Mouse (Mus musculus) gonadal fat pad, adult 2 months (tissue): Measurements from ENCODE around the gene Zdhhc8. TPM values are rescaled to one million over a fixed set of nuclear protein-coding genes. Genes with fewer than 3 reads are reported as not detected.

ENCODE experiments used
- DNase-seq: peaks from one replicate; pipeline ENCODE4 v3.0.0-alpha.2; 2012; ENCODE audit warnings: low read depth
- polyA plus RNA-seq: library from polyadenylated mRNA; depleted of rRNA; stranded (reverse); fragments of >200 nt; gene quantifications from 2 replicates; pipeline ENCODE4 v1.2.3, GENCODE M21; 2012

Zdhhc8 gene
- polyA plus RNA-seq, 1 experiment = 48.1 TPM

- no peak for DNase-seq
These were observed 3.9 kb downstream of the Zdhhc8 start for GRCm38 (mm10) chr16:18231047-18231446.

GRCm38 (mm10) chr16:18230617-18231016, 4.3 kb downstream of the Zdhhc8 start:
- no peak for DNase-seq

GRCm38 (mm10) chr16:18229622-18230021, 5.3 kb downstream of the Zdhhc8 start:
- no peak for DNase-seq

- no peak for DNase-seq
These were observed 6.1 kb downstream of the Zdhhc8 start for GRCm38 (mm10) chr16:18228856-18229255.

GRCm38 (mm10) chr16:18227897-18228422, 7.0 kb downstream of the Zdhhc8 start:
- DNase-seq = no peak

- DNase-seq = no peak
These were observed 7.7 kb downstream of the Zdhhc8 start for GRCm38 (mm10) chr16:18227187-18227586.

GRCm38 (mm10) chr16:18222188-18222587, 12.7 kb downstream of the Zdhhc8 start:
- DNase-seq = no peak

- no peak for DNase-seq
These were observed 13.4 kb downstream of the Zdhhc8 start for GRCm38 (mm10) chr16:18221543-18221898.

GRCm38 (mm10) chr16:18220856-18221542, 13.9 kb downstream of the Zdhhc8 start:
- no peak for DNase-seq

- DNase-seq = no peak
These were observed 14.9 kb downstream of the Zdhhc8 start for GRCm38 (mm10) chr16:18220001-18220400.

GRCm38 (mm10) chr16:18218580-18218996, 16.3 kb downstream of the Zdhhc8 start:
- DNase-seq = no peak

- DNase-seq = no peak
These were observed 17.4 kb downstream of the Zdhhc8 start, which contains the start of gene Ccdc188 for GRCm38 (mm10) chr16:18217579-18217978. Ccdc188 (plus strand) TSS chr16:18217879.

GRCm38 (mm10) chr16:18214858-18215257, 20.1 kb downstream of the Zdhhc8 start:
- DNase-seq = no peak

- no peak for DNase-seq
These were observed 21.2 kb downstream of the Zdhhc8 start for GRCm38 (mm10) chr16:18213689-18214088.

GRCm38 (mm10) chr16:18211417-18212171, 23.3 kb downstream of the Zdhhc8 start:
- DNase-seq = no peak

- no peak for DNase-seq
These were observed 24.1 kb downstream of the Zdhhc8 start for GRCm38 (mm10) chr16:18210701-18211416.

GRCm38 (mm10) chr16:18203430-18204091, 31.4 kb downstream of the Zdhhc8 start:
- no peak for DNase-seq

- DNase-seq = no peak
These were observed 32.9 kb downstream of the Zdhhc8 start for GRCm38 (mm10) chr16:18202061-18202460.

GRCm38 (mm10) chr16:18201620-18202019, 33.3 kb downstream of the Zdhhc8 start:
- no peak for DNase-seq

- DNase-seq = no peak
These were observed 34.9 kb downstream of the Zdhhc8 start for GRCm38 (mm10) chr16:18200062-18200461.

- no peak for DNase-seq
These were observed 36.4 kb downstream of the Zdhhc8 start for GRCm38 (mm10) chr16:18198365-18199098.
